Mouse (Mus musculus): ENCODE results near the gene Cd80.

DNA sequence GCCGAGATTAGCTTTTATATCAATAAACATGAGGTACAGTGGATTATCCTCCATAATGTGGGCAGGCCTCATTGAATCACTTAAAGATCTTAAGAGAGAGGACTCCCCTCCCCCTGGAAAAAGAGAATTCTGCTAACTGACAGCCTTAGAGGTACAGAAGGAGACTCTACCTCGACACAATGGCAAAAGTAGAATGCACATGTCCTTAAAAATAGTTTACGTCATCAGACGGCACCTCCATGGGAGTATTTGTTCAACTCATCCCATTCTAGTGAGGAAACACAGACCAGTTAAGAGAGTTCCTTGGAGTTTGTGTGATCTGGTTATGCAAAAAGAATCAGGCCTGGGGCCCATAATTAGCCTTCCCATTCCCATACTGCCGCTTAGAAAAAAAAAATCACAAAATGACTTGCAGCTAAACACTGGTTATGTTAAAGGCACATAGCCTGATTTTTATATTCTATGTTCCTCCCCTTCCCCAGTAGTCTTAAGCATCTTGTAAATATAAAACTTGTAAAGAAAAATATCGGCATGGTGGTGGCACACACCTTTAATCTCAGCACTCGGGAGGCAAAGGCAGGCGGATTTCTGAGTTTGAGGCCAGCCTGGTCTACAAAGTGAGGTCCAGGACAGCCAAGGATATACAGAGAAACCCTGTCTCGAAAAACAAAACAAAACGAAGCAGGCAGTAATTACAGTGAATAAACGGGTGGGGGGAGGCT lies 667 bp upstream of the Cd80 start:
- TF ChIP-seq CTCF (IDR thresholded peaks at IDR 0.05; ENCODE audit: extremely low read depth, insufficient read depth, insufficient read length, insufficient replicate concordance) (no peak), POLR2A (IDR thresholded peaks at IDR 0.05; ENCODE audit: low read depth, low read length) (no peak)

Data from spleen, adult 2 months (tissue).